Mouse (Mus musculus) lung, postnatal 0 days (tissue): ENCODE data around the gene Zfp740.

Source experiments
- CTCF ChIP-seq: IDR thresholded peaks from 2 replicates; pipeline ENCODE4 v1.5.1; 2016; ENCODE audit warnings: antibody characterized with exemption, mild to moderate bottlenecking
- EP300 ChIP-seq: IDR thresholded peaks from 2 replicates; pipeline ENCODE4 v1.6.1; 2016; ENCODE audit warnings: antibody characterized with exemption, mild to moderate bottlenecking, control low read depth

GRCm38 (mm10) chr15:102257202-102258075, 54.4 kb downstream of the Zfp740 start, which contains the start of gene Rarg:
- TF ChIP-seq CTCF (peak; percentile 18; the same call in 1 of the 2 replicates), EP300 (no peak)
